In the genomic region with DNA sequence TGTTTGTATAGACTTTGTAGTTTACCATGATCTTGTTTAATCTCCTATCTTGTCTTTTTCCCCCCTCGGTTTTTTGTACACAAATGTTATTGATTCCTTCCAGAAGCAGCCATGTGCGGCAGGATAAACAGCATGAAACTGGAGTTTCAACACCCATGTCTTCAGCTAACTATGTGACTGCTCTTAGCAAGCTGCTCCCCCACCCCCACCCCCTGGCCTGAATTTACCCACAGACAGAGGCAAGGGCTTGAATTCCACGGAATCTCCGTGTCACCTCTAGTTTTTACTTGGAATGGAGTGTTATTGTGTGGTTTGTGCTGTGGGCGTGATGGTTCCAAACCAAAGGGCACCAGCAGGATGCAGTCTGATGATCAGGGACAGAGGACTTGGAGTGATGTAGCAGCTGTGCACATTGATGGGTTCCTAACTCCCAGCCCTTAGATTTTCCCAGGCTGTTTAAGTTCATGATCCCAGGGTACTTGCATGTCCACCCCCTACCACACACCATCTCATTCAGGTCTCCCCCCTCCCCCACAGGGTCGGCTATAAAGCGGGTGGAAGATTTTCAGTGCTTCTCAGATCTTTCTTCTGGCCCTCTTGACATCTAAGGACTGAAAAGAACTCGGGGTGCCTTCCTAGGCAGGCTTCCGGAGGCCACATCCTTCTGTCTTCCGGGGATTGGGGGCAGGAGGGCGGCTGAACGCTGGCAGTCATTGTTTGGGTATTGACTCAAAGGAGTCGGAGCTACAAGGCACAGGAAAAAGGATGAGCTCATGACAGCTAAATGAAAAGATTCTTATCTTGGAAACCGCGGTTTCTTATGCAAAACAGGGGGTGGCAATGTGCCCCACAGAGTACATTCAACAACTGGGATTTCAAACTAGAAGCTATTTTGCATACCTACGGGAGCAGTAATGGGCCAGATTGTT, we compare ENCODE assay signal across 8 mouse cellular contexts.
A peak's percentile ranks its signal among the peaks of the same experiment; 100 is the strongest.
DNase-seq lines count a peak whose midpoint lies in the region; ATAC-seq and TF ChIP-seq lines count a peak whose summit lies in the region.

No protein-coding gene starts in this region.

- H3K36me3 ChIP-seq in hindbrain, postnatal 0 days (ENCODE audit: insufficient read depth, low read length): no peaks in the 10 kb centered on the region
- H3K36me3 ChIP-seq in lung, postnatal 0 days (ENCODE audit: insufficient read depth, low read length): no peaks in the 10 kb centered on the region

- ATAC-seq in hindbrain, postnatal 0 days: peak; percentile 83
- peak; percentile 93 for ATAC-seq in lung, postnatal 0 days

- 22% methylated on average over 16 of the region's 16 CpGs for WGBS in hindbrain, postnatal 0 days
- WGBS in lung, postnatal 0 days: 14% methylated on average over 16 of the region's 16 CpGs

- no peak for TF ChIP-seq CTCF in layer of hippocampus, adult 2 months (conservative IDR thresholded peaks at IDR 0.05)
- TF ChIP-seq CTCF in hindbrain, postnatal 0 days (IDR thresholded peaks at IDR 0.05; ENCODE audit: low read depth): no peak
- TF ChIP-seq CTCF in lung, postnatal 0 days (IDR thresholded peaks at IDR 0.05): no peak

- no peaks in the 10 kb centered on the region for H3K27me3 ChIP-seq in hindbrain, postnatal 0 days (ENCODE audit: insufficient read depth, low read length)
- no peaks in the 10 kb centered on the region for H3K27me3 ChIP-seq in lung, postnatal 0 days (replicated peaks; ENCODE audit: insufficient read depth, low read length)

- no peak overlapping the region for H3K27ac ChIP-seq in layer of hippocampus, adult 2 months
- no peak overlapping the region for H3K27ac ChIP-seq in brown adipose tissue, adult 24 weeks (replicated peaks; ENCODE audit: low read depth, low read length)
- H3K27ac ChIP-seq in hindbrain, postnatal 0 days: 0 out of 2 replicates have a peak overlapping the region, but pooled peaks have one; percentile 32
- peak overlapping the region; percentile 62 for H3K27ac ChIP-seq in lung, postnatal 0 days (ENCODE audit: low read length)

- H3K4me2 ChIP-seq in hindbrain, postnatal 0 days (ENCODE audit: low read depth, low read length): peak overlapping the region; percentile 38
- H3K4me2 ChIP-seq in lung, postnatal 0 days (replicated peaks; ENCODE audit: low read depth, low read length): no peak overlapping the region

- peak overlapping the region; percentile 20; the same call in 1 of the 2 replicates for H3K4me3 ChIP-seq in layer of hippocampus, adult 2 months
- H3K4me3 ChIP-seq in brown adipose tissue, adult 24 weeks (ENCODE audit: insufficient read depth, low read depth, low read length): peak overlapping the region; percentile 6; the same call in 1 of the 2 replicates
- H3K4me3 ChIP-seq in hindbrain, postnatal 0 days (ENCODE audit: low read length): no peak overlapping the region
- no peak overlapping the region for H3K4me3 ChIP-seq in lung, postnatal 0 days (ENCODE audit: low read depth, low read length)

- H3K9me3 ChIP-seq in hindbrain, postnatal 0 days (ENCODE audit: low read length): no peaks in the 10 kb centered on the region
- H3K9me3 ChIP-seq in lung, postnatal 0 days (ENCODE audit: low read length): no peaks in the 10 kb centered on the region

- peak; percentile 61 for TF ChIP-seq EP300 in lung, postnatal 0 days (IDR thresholded peaks at IDR 0.05)

- H3K4me1 ChIP-seq in brown adipose tissue, adult 24 weeks (ENCODE audit: control insufficient read depth, insufficient read depth, insufficient read length, low read length): no peaks in the 10 kb centered on the region; the same call in 1 of the 2 replicates
- no peaks in the 10 kb centered on the region for H3K4me1 ChIP-seq in hindbrain, postnatal 0 days (ENCODE audit: insufficient read depth, low read length)
- H3K4me1 ChIP-seq in lung, postnatal 0 days (ENCODE audit: insufficient read depth, low read depth, low read length): no peaks in the 10 kb centered on the region

- H3K9ac ChIP-seq in hindbrain, postnatal 0 days (replicated peaks; ENCODE audit: low read length): no peak overlapping the region
- H3K9ac ChIP-seq in lung, postnatal 0 days (replicated peaks; ENCODE audit: low read depth): no peak overlapping the region

- no peak for DNase-seq in layer of hippocampus, adult 2 months (ENCODE audit: low spot score in 2 of 2)
- no peak for DNase-seq in layer of hippocampus, adult 8-10 months (ENCODE audit: low spot score in 2 of 2)
- peak; percentile 39 for DNase-seq in hindbrain, postnatal 0 days (ENCODE audit: low spot score)
- DNase-seq in lung, postnatal 0 days (ENCODE audit: low spot score): peak; percentile 63
- DNase-seq in thymus, adult 18-20 months: peak; percentile 55 to 78
- DNase-seq in layer of hippocampus, postnatal 10 days (ENCODE audit: low spot score in 2 of 2): no peak
- DNase-seq in cerebellum, postnatal 4 days (ENCODE audit: low spot score in 2 of 2): no peak

Comparison
In these comparisons a context has a peak if more than half of its experiments do, and no peak if none do; other contexts are left out.
1. DNase-seq: peak in hindbrain, postnatal 0 days (single experiment), lung, postnatal 0 days (single experiment) and thymus, adult 18-20 months (2 of 2); none in layer of hippocampus, adult 2 months (0 of 2), layer of hippocampus, adult 8-10 months (0 of 2), layer of hippocampus, postnatal 10 days (0 of 2) and cerebellum, postnatal 4 days (0 of 2).
2. H3K27ac ChIP-seq: peak in hindbrain, postnatal 0 days (single experiment) and lung, postnatal 0 days (single experiment); none in layer of hippocampus, adult 2 months (single experiment) and brown adipose tissue, adult 24 weeks (single experiment).
3. H3K4me3 ChIP-seq: peak in layer of hippocampus, adult 2 months (single experiment) and brown adipose tissue, adult 24 weeks (single experiment); none in hindbrain, postnatal 0 days (single experiment) and lung, postnatal 0 days (single experiment).